Mouse (Mus musculus): ENCODE measurements around the gene Letmd1.

DNA sequence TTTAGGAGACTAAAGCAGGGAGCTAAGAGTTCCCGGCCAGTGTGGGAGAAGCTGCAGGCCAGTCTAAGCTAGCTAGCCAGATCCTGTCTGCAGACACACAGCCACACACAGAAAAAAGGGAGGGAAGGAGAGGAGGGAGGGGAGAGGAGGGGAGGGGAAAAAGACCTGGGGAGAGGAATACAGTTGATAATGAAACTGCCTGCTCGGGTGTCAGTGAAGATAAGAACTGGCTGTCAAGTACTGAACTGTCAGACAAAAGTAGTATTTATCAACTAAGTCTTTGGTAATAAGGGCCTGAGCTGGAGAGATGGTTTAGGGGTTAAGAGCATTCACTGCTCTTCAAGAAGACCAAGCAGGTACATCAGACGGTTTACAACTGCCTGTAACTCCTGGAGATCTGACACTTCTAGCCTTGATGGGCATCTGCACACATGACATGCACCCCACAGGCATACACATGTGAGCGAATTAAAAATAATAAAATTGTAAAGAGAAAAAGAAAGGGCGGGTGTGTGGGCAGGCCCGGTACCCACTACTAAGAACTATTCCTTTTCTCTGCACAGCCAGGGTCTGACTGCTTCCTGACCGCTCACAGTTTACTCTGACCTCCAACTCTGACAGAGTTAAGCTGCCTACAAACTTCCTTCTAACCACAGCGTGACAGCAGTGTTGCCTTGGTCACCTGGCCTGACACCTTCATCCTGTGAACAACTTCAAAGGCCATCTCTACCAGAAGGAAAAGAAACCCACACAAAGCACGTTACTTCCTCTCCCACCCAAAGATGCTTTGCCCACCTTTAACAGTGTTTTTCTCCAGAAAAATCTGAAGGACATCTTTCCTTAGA is 48.7 kb upstream of the Letmd1 start:
- TF ChIP-seq POLR2A (IDR thresholded peaks at IDR 0.05; ENCODE audit: insufficient read depth, low read depth, low read length) = no peak
- no peak for TF ChIP-seq CTCF (IDR thresholded peaks at IDR 0.05)

Data from heart, adult 2 months (tissue).